Mouse (Mus musculus) cerebellum, postnatal 36 days (tissue): Measurements from ENCODE around the gene Gm28551.
"Not testable (repeated sequence)": the region's sequence is repeated elsewhere in the genome, so short reads cannot be mapped to it uniquely, and the experiment has no call there.

Experiments
- DNase-seq, 2 experiments: peaks; one replicate each; pipeline ENCODE4 v3.0.0; 2021 to 2022; ENCODE audit warnings: mixed read lengths in 2 of 2

Gm28551 gene

GRCm38 (mm10) chr1:53352327-53353261 is at the start of gene Gm28551, which contains the start of the genes Asdurf and Asnsd1:
Gene Gm28551 (minus strand): TSS chr1:53352667.
Gene Asdurf (minus strand): TSS chr1:53352619.
Gene Asnsd1 (minus strand): TSS chr1:53352752.
- DNase-seq: peak; percentile 96

- peak; percentile 29 to 31 for DNase-seq
Observed at GRCm38 (mm10) chr1:53393936-53394760, 41.7 kb upstream of the Gm28551 start.

GRCm38 (mm10) chr1:53388762-53389161 is 36.3 kb upstream of the Gm28551 start:
- no peak for DNase-seq

- DNase-seq: no peak
Observed at GRCm38 (mm10) chr1:53384085-53384688, 31.7 kb upstream of the Gm28551 start.

DNA sequence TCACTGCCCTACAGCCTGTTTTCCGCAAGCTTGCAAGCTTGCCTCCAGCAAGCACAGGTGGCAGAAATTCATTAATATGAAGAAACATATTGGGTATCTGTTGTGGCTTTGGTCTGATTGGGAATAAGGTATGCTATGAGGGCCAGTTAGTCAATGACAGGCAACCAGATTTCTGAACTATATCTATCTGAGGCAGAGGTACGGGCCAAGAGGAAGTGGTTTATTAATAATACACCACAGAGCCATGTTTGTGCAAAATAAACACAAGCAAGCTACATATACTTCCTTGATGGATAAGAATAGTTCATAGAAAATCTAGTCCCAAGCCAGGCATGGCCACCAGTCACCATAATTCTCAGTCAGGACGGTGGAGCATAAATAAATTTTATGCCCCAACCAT is 25.3 kb upstream of the Gm28551 start:
- no peak for DNase-seq

- DNase-seq: not testable (repeated sequence)
Observed at GRCm38 (mm10) chr1:53375965-53376364, 23.5 kb upstream of the Gm28551 start.

- DNase-seq: no peak
Observed at GRCm38 (mm10) chr1:53358988-53359387, 6.5 kb upstream of the Gm28551 start.

- no peak for DNase-seq
Observed at GRCm38 (mm10) chr1:53341071-53341470, 11.4 kb downstream of the Gm28551 start.

DNA sequence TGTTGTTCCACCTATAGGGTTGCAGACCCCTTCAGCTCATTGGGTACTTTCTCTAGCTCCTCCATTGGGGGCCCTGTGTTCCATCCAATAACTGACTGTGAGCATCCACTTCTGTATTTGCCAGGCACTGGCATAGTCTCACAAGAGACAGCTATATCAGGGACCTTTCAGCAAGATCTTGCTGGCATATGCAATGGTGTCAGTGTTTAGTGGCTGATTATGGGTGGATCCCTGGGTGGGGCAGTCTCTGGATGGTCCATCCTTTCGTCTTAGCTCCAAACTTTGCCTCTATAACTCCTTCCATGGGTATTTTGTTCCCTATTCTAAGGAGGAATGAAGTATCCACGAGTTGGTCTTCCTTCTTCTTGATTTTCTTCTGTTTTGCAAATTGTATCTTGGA is 15.1 kb downstream of the Gm28551 start:
- DNase-seq: not testable (repeated sequence)

GRCm38 (mm10) chr1:53335465-53335864 is 17.0 kb downstream of the Gm28551 start:
- no peak for DNase-seq

- not testable (repeated sequence) for DNase-seq
Observed at GRCm38 (mm10) chr1:53333527-53333926, 18.9 kb downstream of the Gm28551 start.

DNA sequence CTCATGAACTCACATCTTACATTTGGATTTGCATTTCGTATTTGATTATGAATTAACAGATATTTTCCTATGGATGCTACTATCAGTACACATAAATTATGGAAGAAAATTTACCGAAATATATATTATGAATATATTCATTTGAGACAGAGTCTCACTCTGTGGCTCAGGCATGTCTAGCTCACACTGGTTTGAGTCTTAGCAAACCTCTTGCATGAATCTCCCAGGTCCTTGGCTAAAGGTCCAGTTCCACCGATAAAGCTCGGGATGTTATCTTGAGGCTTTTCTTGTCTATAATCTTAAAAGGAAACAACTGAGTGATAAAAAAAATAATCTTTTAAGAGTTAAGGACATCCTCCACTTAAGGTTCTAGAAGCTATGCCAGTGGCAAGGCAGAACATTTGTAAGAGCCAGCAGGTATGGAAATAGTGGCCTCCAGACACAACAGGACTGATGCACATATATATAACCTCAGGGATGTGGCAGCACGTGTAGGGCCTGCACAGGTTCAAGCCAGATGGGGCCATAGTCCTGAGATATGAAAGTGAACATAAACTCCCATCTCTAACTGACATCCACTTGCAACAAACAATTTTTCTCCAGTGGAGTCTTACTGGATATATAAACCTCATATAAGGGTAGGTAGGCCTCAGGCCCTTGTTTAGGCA is 27.5 kb downstream of the Gm28551 start:
- no peak for DNase-seq

- no peak for DNase-seq
Observed at GRCm38 (mm10) chr1:53324277-53324676, 28.2 kb downstream of the Gm28551 start.

GRCm38 (mm10) chr1:53323254-53323653 is 29.2 kb downstream of the Gm28551 start:
- no peak for DNase-seq

- DNase-seq: no peak
Observed at GRCm38 (mm10) chr1:53321662-53322344, 30.7 kb downstream of the Gm28551 start.

- DNase-seq: peak; percentile 86 to 90
Observed at GRCm38 (mm10) chr1:53312989-53313967, 39.2 kb downstream of the Gm28551 start, which contains the start of gene Osgepl1. Gene Osgepl1 (plus strand): TSS chr1:53313624.

GRCm38 (mm10) chr1:53300506-53300905 is 52.0 kb downstream of the Gm28551 start:
- no peak for DNase-seq

DNA sequence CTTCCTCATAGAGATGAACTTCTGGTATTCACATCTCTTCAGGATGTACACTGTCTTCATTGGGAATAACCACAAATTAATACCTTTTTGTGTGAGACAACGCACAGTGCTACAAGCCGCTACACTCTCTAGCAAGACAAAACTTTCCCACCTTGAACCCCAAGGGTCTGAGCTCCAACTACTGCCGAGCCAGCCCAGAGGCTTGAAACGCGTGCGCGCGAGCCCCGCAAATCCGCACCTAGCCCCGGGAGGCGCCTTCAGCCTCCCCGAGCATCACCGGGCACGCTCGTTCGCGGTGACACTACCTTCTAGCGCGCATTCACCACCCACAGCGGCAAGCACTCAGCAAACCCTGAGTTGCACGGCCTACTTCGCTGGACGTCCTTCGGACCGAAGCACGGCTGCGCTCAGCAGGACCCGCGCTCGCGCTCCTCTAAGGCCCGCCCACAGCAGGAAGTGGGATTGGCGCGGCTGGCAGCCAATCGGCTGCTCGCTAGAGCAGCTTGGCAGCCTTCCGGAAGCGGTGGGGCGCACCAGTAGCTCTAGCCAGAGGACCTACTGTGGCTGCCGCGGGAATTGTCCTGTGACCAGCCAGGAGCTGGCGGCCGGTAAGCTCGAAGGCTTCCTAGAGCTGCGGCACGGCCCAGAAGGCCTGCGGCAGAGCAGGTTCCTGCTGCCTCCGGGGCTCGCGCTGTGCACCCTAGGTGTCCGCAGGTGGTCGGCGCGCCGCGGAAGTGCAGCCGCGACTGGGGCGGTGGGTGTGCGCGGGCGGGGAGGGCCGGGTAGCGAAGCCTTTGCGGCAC is 55.7 kb downstream of the Gm28551 start, which contains the start of the genes Pms1, Ormdl1 and Gm28778:
Gene Pms1, minus strand, starts transcription at position 438 of the 803 bp plus-strand sequence.
Gene Ormdl1, plus strand, starts transcription at position 515 of the 803 bp plus-strand sequence.
Gene Gm28778, plus strand, starts transcription at position 531 of the 803 bp plus-strand sequence.
- peak; percentile 96 to 97 for DNase-seq

- DNase-seq: no peak
Observed at GRCm38 (mm10) chr1:53291197-53291596, 61.3 kb downstream of the Gm28551 start.
